Mouse (Mus musculus) layer of hippocampus, adult 18-20 months (tissue): ENCODE results near the gene Nell2. TPM values are rescaled to one million over a fixed set of nuclear protein-coding genes. Genes with fewer than 3 reads are reported as not detected.
"Not testable (repeated sequence)": the region's sequence is repeated elsewhere in the genome, so short reads cannot be mapped to it uniquely, and the experiment has no call there.

Source experiments
- DNase-seq, 2 experiments: peaks; one replicate each; pipeline ENCODE4 v3.0.0; 2022; ENCODE audit warnings: low spot score in 2 of 2
- total RNA-seq, 2 experiments: library from RNA; stranded (reverse); gene quantifications; 2 replicates each; pipeline ENCODE4 v1.2.3; 2021

The Nell2 gene
- total RNA-seq, 2 experiments from 2014 or later: 710 to 754 TPM

DNA sequence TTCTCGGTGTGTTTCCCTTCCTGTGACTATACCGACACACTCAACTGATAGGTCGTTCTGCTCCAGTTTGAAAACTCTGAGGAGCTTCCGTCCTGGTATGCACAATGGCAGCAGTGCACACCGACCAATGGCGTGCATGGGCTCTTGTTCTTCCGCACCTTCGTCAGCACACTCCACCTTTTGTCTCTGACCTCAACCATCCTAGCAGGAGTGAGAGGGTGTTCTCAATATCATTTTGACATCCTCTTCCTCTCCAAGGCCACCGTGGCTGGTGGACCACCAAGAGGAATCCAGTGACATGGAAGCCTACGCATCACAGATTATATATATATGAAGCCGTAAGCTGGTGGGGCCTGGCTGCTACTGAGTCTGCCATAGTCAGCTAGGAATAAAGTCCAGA is 282.8 kb downstream of the Nell2 start:
- DNase-seq: no peak

DNA sequence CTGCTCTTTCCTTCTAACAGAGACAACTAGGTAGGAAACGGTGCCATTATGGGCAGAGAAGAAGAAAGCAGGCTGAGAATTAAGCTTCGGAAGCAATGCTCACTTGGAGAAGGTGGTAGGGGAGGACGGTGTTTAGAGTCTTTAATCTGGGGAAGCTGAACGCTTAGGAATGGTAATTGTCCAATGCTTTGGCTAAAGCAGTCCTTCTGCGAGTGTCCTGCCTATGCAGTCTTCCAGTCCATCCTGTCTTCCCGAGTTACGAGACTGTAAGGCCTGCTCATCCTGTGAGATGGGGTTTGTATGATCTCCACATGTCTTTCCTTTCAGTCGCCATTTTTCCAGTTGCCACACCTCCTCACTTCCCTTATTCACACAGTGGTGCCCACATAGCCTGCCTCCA is 284.5 kb downstream of the Nell2 start:
- no peak for DNase-seq

DNA sequence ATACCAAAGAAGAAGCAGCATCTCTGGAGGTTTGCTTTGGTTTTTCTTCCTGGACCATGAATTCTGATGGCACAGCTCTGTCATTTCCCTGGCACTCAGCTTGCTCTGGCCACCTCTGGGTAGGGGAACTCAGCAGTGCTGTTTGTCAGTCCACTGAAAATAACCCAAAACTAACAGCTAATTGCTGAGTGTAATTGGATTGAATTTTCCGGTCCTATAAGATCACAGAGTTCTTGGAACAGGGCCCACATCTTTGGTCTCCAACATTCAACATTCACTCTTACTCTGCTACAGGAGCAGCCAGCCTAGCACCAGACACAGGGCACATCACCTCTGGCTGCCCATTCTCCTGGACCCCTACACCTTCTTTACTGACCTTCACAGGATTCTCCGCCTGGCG is 287.2 kb downstream of the Nell2 start:
- DNase-seq: no peak

DNA sequence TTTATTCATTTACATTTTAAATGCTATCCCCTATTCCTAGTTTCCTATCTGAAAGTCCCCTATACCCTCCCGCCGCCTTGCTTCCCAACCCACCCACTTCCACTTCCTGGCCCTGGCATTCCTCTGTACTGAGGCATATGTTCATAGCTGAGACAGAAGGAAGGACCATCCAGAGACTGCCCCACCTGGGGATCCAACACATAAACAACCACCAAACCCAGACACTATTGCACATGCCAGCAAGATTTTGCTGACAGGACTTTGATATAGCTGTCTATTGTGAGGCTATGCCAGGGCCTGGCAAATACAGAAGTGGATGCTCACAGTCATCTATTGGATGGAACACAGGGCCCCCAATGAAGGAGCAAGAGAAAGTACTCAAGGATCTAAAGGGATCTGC is 291.3 kb downstream of the Nell2 start:
- DNase-seq: not testable (repeated sequence)

DNA sequence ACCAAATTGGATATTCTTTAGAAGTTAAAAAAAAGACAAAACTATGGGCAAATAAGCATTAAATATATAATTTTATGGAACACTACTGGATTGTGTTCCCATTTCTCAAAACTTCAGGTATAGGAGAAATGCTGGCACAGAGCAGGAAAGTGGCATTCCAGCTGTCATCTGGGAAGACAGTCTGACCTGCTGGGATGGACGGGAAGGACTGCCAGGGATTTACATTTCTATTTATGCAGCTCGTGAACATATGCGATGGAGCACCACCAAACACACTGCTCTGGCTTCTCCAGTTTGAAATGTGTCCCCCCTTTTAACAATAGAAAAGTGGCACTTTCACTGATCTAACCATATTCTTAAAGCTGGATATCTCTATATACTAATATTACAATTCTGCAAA is 291.9 kb downstream of the Nell2 start:
- DNase-seq: no peak

DNA sequence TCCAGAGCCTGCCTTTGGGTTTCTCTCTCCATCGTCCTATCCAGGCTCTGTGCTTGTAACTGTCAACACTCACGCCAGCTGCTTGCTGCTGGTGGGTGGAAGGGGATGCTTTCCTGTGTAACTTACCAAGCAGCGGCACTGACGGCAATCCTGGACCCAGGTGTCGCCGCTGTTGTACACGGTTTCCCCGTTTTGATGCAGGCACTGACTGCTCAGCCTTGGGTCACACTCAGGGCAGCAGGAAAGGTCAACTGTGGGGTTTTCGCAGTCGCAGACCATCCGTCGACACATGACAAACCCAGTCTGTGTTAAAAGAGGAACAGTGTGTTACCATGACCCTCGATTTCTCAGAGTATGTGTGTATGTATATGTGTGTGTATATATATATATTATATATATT is 297.2 kb downstream of the Nell2 start:
- DNase-seq: no peak

DNA sequence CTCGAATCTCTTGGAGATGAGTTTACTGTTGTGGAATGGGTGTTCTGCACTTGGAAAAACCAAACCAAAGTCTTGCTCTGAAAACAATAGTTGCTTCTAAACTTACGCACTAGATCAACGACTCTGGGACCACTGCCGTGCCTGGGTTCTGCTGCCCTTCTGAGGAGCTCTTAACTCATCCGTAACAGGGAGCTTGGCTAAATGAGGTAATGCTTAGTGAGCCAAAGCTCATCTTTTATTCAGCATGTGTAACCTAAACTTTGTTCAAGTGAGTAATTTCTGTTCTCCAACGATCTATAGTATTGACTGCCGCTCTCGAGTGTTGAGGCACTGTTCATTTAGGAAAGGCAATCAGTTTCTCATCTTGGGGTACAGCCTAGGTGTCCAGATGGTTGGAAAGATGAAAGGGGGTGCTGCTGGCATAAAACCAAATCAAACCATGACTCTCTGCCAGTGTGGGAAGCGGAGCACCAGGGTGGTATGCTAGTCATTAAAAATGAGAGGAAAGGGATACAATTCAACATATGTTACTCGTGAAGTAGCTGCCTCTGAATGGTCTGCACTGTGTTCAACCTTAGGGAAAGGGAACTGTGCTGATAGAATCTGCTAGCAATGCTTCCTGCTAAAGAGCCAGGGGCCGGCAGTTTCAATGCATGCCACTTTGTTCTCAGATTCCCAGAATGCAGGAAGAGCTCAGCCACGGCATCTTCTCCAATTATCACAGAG is 311.6 kb downstream of the Nell2 start:
- DNase-seq: peak; percentile 64 to 80

DNA sequence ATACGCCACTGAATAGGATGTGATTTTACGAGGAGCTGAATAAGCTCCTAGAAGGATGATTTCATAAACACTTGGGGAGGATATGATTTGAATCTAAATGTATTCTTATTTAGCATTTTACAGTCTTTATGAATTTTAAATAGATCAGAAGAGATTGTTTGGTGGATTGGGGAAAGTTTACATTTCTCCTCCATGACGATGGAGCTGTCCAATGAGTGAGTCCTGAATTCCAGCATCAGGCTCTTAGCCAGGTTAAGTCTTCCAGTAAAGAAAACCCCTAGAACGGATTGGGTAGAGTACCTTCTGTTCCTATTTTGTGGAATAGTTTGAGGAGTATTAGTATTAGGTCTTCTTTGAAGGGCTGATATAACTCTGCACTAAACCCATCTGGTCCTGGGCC is 317.8 kb downstream of the Nell2 start:
- no peak for DNase-seq

DNA sequence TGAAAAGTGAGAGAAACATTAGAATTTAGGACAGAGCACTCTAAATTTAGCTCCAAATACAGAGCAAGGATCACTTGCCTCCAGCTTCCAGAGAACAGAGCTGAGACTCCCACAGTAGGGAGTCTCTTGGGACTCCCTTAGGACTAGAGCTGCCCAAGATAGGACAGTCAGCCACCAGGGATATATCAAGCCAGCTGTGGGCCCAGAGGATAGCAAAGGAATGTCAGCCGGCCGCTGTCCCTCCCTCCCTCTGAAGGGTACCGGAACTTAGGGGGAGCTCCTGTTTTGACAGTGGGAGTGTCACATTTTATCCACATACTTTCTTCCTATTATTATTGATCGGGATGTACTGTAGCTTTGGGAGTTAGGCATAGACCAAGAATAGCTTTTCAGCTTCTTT is 319.2 kb downstream of the Nell2 start:
- DNase-seq: no peak

DNA sequence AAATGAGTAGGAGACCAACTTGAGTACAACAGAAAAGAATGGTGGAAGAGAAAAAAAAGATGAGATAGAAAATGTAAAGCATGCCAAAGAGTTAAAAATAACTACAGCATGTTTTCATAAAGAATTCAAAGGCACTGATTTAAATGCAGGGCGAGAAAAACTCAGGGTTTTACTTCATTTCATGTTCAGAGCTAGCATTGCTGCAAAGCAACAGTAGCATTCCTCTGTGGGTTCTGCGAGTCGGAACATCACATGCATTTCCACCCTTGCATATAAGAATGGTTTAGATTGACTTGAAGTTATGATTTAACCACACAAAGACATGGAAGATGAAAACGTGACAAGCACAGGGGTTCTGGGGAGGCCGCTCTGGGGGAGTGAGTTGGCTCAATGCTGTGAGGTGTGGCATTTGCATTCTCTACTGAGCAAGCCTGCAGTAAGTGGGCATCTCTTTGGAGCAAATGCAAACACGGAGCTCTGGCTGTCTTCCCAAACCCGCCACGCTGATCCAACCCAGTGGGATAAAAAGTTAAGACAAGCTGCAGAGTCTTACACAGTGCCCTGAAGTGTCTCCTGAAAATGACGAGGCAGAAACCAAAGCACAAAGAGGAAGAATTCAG is 334.6 kb downstream of the Nell2 start:
- peak in 1 of 2 experiments; percentile 37 for DNase-seq

DNA sequence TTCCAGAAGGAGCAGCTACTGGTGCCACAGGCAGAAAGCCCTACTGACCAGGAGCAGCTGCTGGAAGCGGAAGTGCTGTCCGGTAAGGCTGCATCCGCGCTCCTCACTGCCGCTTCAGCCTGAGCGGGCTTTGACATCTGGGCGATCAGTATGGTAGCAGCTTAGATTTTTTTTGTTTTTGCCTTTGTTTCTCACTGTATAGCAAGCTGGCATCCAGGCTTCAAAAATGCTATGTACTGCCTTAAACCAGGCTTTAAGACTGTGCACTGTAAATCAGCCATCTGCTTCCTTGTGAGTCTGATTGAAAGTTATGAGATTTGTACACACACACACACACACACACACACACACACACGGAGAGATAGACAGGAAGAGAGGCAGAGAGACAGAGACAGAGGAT is 335.4 kb downstream of the Nell2 start:
- no peak for DNase-seq

DNA sequence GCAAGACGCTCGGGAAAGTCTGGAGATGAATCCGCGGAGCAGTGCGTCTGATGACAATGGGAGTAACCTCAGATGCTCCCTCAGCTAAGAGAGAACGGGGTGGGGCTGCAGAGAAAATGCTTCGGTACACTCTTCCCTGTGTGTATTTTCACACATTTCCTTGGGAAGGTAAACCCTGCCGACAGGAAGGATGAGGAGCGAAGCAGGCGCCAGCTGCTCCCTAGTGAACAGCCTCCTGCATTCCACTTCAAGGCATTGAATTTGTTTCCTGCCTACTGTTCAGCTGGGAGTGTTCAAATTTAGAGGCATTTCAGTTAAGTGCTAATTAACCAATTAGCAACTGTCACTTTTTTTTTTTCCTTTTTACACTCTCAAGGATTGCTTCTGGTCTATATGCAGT is 342.1 kb downstream of the Nell2 start:
- peak in 1 of 2 experiments; percentile 27 for DNase-seq

DNA sequence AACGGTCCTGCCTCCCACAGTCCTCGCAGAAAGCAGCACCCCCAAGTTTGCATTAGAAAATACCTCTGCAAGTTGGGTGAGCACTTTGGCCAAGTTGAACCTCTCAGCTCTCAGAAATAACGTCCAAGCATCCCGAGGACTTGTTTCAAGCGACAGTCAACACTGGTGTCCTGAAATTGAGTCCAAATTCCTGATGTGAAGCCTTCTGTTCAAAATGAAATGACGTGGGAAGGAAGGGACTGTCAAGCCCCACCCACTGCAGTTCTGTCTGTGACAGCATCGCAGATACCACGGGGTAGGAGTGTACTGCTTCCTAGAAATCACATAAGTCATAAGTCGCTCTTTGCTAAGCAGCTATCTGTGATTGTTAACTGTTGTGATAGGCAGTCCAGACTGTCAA is 342.9 kb downstream of the Nell2 start:
- DNase-seq: peak in 1 of 2 experiments; percentile 53

DNA sequence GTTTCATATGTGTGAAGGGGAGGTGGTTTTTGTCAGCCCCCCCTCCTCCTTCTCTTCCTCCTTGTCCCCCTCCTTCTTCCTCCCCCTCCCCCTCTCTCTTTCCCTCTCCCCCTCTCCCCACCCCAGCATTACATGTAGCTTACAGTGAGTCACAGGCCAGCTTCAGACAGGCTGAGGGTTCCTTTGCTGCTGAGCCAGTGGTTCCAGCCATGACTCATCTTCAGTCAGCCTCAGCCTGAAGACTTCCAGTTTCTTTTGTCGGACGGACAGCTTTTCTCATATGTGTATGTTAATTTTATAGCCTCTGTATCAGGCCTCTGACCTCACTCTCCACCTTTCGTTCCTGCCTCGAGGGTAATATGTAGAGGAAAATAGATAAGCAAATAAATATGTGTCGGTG is 344.9 kb downstream of the Nell2 start:
- DNase-seq: no peak

DNA sequence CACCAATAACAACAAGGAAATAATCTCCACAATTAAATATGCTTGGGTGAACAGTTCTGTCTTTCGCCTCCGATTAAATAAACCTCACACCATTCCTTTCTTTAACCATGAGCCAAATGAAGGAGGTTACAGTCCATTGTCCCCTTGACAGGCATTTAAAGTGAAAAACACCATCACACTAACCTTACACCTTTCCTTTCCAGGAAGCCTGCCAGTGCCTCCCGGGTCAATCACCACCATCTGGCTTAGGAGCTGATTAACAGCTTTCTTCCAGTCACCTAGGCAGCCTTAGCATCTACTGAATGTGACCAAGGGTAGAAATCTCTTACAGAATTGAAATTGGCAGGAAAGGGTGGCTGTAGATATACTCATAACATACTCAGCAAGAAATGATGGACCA is 371.5 kb downstream of the Nell2 start:
- DNase-seq: no peak

DNA sequence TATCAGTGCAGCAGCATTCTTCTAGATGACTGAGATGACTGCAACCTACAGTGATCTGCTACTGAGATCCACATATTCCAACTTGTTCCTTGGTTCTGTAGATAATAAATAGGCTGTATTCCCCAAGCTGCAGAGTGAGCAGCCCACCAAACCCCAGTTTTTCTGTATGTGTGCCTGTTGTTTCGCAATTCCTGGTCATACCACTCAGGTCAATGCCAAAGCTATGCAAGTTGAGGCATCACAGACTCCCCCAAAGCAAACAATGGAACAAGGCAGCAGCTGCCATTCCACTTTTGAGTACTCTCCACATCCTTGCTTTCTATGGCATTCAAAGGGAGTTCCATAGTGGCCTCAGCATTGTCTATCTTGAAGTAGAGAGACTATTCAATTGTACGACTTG is 383.2 kb downstream of the Nell2 start:
- no peak for DNase-seq

DNA sequence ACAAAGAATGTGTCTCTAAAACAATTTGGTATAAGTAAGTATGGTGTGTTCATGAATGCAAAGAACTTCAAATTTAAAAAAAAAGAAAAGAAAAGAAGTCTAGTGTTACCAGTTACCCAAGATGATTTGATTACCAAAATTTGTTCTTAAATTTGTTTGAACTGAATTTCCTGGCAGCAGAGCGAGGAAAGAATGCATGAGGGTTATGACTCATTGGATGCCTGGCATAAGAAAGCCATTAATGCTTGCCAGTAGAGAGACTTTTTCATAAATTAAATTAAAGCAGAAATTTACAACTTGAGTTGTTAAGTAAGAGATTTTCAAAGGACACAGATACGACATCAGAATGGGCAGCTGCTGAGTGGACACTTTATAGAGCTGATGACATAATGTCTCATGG is 384.2 kb downstream of the Nell2 start:
- peak in 1 of 2 experiments; percentile 7 for DNase-seq

DNA sequence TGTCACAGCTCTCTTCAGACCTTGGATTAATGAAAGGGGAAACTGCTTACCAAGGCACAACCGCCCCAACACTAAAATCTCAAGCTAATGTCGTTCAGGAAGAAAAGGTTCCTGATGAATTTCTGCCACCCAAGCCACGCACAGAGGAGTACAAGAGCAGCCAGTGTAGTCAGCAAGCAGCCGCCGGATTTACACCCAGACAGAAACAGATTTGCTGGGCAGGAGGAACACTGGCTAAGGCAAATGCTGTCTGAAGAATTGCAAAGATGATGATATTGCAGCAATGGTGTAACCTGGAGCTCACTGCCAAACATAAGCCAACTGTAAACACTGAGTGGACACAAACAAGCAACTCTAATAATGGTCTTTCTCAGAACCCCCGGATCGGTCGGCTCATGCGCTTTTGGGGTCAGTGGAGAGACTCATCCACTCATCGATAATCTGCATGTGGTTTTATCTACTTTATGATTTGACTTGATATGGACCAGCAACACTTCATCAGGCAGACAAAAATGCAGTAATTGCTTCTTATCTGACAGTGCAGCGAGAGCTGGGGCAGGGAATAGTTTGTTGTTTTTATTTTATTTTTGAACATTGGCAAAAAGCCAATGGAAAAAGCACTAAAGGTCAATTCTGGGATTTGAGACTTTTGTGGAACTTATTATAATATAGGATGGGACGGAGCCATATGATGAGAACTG is 389.5 kb downstream of the Nell2 start:
- DNase-seq: peak in 1 of 2 experiments; percentile 6

DNA sequence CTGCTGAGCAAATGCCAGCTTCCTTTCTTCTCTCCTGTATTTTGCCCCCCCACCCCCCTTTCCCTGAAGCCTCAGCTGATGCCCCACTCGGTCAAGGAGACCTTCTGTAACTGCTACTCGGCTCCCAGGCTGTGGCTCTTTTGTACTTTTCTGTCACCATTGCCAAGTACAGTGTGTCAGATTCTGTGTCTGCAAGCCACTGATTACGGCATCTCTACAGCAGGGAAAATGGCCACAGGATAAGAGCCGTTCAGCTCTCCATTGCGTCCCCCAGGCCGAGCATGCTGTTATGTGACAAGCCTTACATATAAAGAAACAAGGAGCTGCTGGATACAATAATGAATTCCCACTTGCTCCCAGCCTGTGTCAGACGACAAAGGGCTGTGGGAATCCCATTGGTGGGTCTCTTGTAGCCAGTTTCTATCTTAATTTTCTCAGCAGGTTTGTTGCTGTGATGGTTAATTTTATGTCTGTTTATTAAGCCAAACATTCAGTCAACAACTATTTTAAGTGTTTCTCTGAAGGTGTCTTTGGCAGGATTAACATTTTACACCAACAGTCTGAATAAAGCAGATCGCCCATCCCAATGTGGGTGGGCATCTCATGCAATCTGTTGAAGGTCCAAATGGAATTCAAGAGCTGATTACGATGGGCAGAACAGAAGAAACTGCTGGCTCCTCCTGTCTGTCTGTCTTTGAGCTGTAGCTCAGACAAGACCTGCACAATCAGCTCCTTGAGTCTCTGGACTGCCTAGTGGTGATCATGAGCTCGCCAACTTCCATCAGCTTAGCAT is 391.1 kb downstream of the Nell2 start:
- peak in 1 of 2 experiments; percentile 34 for DNase-seq

DNA sequence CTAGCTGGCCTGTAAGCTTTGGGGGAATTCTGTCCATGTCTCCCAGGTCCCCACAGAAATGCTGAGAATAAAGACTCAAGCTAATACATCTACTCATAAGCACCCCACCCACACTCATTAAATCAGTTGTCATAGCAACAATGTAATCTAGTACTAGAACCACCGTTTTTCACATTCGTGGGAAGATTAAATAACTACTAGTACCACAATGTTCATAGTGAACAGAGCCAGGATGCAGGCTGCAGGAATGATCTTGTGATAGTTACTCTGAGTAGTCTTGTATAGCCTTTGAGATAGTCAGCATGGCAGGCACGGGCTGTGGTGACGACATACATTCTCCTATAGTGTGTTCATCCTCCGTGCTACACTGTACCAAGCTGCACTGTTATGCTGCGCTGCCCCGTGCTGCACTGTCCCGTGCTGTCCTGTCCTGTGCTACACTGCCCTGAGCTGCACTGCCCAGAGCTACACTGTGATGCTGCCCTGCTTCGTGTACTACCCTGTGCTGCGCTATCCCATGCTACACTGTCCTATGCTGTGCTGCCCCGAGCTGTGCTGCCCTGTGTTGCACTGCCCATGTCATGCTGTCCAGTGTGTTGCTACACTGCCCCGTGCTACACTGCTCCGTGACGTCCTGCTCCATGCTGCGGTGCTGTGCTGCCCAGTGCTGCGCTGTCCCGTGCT is 392.3 kb downstream of the Nell2 start:
- DNase-seq: peak in 1 of 2 experiments; percentile 69

DNA sequence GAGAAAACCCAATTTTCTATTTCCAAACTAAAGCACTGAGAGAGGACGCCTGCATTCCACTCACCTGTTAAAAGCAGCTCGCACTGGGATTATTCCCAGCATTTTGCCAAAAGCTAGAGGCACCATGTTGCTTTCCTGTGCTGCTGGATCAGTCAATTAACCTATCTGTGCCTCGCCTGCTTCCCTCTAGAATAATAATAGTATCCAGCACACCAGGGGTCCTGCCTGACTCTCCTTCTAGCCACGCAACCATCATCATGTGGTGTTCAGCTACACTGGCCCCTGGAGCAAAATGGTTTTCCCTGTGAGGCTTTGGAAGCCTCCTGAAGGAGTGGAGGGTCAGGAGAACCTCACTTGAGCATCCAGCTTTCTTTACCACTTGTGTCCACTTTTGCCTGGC is 397.0 kb downstream of the Nell2 start:
- no peak for DNase-seq
